8 mouse cellular contexts compared by ENCODE assay signal in genomic region chr2:164822636-164823165, GRCm38 (mm10). TPM values are rescaled to one million over a fixed set of nuclear protein-coding genes. Genes with fewer than 3 reads are reported as not detected.
A peak's percentile ranks its signal among the peaks of the same experiment; 100 is the strongest.
DNase-seq lines count a peak whose midpoint lies in the region; ATAC-seq lines count a peak whose summit lies in the region.

Zswim1 (plus strand) TSS chr2:164822686.

- ATAC-seq in CD4-positive, CD25-positive, alpha-beta regulatory T cell, adult 4 months, result peak; percentile 100
- ATAC-seq in heart, embryonic 14.5 days (ENCODE audit: insufficient number of reproducible peaks, insufficient read depth, low FRiP score, low read depth), result peak; percentile 97
- ATAC-seq in liver, embryonic 13.5 days (ENCODE audit: low read depth), result peak; percentile 99
- ATAC-seq in stomach, embryonic 16.5 days (ENCODE audit: insufficient read depth, low FRiP score), result peak; percentile 100

- no peaks in the 10 kb centered on the region for H3K27me3 ChIP-seq in heart, embryonic 14.5 days (ENCODE audit: control insufficient read depth, insufficient read depth, low read length)
- H3K27me3 ChIP-seq in liver, embryonic 13.5 days, result no peaks in the 10 kb centered on the region
- H3K27me3 ChIP-seq in stomach, embryonic 16.5 days (ENCODE audit: control insufficient read depth, insufficient read depth, low read length), result no peaks in the 10 kb centered on the region

- H3K9ac ChIP-seq in heart, embryonic 14.5 days (ENCODE audit: low read length), result peak within 1 kb of the TSS; percentile 79
- peak within 1 kb of the TSS; percentile 79 for H3K9ac ChIP-seq in liver, embryonic 13.5 days
- peak within 1 kb of the TSS; percentile 77 for H3K9ac ChIP-seq in stomach, embryonic 16.5 days (ENCODE audit: low read length)

- peaks cover 48% of the 10 kb centered on the region for H3K36me3 ChIP-seq in heart, embryonic 14.5 days (ENCODE audit: control insufficient read depth, insufficient read depth, low read length)
- H3K36me3 ChIP-seq in liver, embryonic 13.5 days, result peaks cover 48% of the 10 kb centered on the region
- 0 out of 2 replicates have a peak, but pooled peaks cover 5% of the 10 kb centered on the region for H3K36me3 ChIP-seq in stomach, embryonic 16.5 days (ENCODE audit: control insufficient read depth, insufficient read depth, low read length)

- peak within 1 kb of the TSS; percentile 67 for H3K4me2 ChIP-seq in heart, embryonic 14.5 days (ENCODE audit: low read length)
- H3K4me2 ChIP-seq in liver, embryonic 13.5 days, result peak within 1 kb of the TSS; percentile 84
- H3K4me2 ChIP-seq in stomach, embryonic 16.5 days (ENCODE audit: low read depth, low read length), result peak within 1 kb of the TSS; percentile 67

- WGBS in heart, embryonic 14.5 days, result under 1% methylated on average over 32 of the region's 32 CpGs
- 2% methylated on average over 32 of the region's 32 CpGs for WGBS in liver, embryonic 13.5 days (ENCODE audit: insufficient replicate concordance)
- under 1% methylated on average over 32 of the region's 32 CpGs for whole genome bisulfite sequencing in stomach, embryonic 16.5 days

- peak within 1 kb of the TSS; percentile 71 to 75 for H3K27ac ChIP-seq in heart, embryonic 14.5 days (replicated peaks in 1 of 2; ENCODE audit: control insufficient read depth in 1 of 2, insufficient read depth in 1 of 2, low read depth in 2 of 2, low read length in 2 of 2)
- peak within 1 kb of the TSS; percentile 66 for H3K27ac ChIP-seq in liver, embryonic 13.5 days
- H3K27ac ChIP-seq in stomach, embryonic 16.5 days (ENCODE audit: low read length), result peak within 1 kb of the TSS; percentile 80

- DNase-seq in c-Kit-negative CD71-positive TER-119-positive erythroid progenitor cells, embryonic 14.5 days (ENCODE audit: low read depth, low spot score), result peak; percentile 98
- peak; percentile 97 for DNase-seq in fibroblast of lung, adult 2 months (ENCODE audit: low read depth)
- peak; percentile 100 for DNase-seq in kidney, postnatal 14 days
- DNase-seq in liver, embryonic 13.5 days, result peak; percentile 99
- peak; percentile 98 for DNase-seq in neural tube, embryonic 10.5 days (ENCODE audit: extremely low spot score, low spot score)

- H3K4me1 ChIP-seq in heart, embryonic 14.5 days (ENCODE audit: control insufficient read depth in 2 of 2, insufficient read depth in 2 of 2, low read length in 2 of 2), result peaks cover under 1 to 4% of the 10 kb centered on the region in 2 experiments; a peak in 1 of 4 replicates
- peaks cover 42% of the 10 kb centered on the region for H3K4me1 ChIP-seq in liver, embryonic 13.5 days (replicated peaks)
- H3K4me1 ChIP-seq in stomach, embryonic 16.5 days (ENCODE audit: control insufficient read depth, insufficient read depth, low read length), result 0 out of 2 replicates have a peak, but pooled peaks cover 13% of the 10 kb centered on the region

- peak within 1 kb of the TSS; percentile 63 to 65 for H3K4me3 ChIP-seq in heart, embryonic 14.5 days (ENCODE audit: control insufficient read depth in 1 of 2, insufficient read depth in 1 of 2, low read depth in 1 of 2, low read length in 2 of 2)
- H3K4me3 ChIP-seq in liver, embryonic 13.5 days (replicated peaks), result peak within 1 kb of the TSS; percentile 72
- peak within 1 kb of the TSS; percentile 82 for H3K4me3 ChIP-seq in stomach, embryonic 16.5 days (replicated peaks; ENCODE audit: low read length)

- no peaks in the 10 kb centered on the region for H3K9me3 ChIP-seq in heart, embryonic 14.5 days (ENCODE audit: control insufficient read depth, low read length)
- no peaks in the 10 kb centered on the region for H3K9me3 ChIP-seq in liver, embryonic 13.5 days (replicated peaks)
- no peaks in the 10 kb centered on the region for H3K9me3 ChIP-seq in stomach, embryonic 16.5 days (replicated peaks; ENCODE audit: control insufficient read depth, low read length)

RNA-seq across cellular contexts. Expression of gene Zswim1, which starts in this region (rescaled TPM):
- polyA plus RNA-seq in CD4-positive, CD25-positive, alpha-beta regulatory T cell, adult 4 months (2017; shearing (Covaris generic)), result 10 to 100 TPM; 20.9 to 30.5 TPM
- polyA plus RNA-seq in heart, embryonic 14.5 days (2014; fragmentation: Nextera tagmentation; extraction: Ambion mirVana), result 8.6 TPM in 2 replicates
- 6.2 and 6.9 TPM in 2 replicates for polyA plus RNA-seq in liver, embryonic 13.5 days (2015; fragmentation: Nextera tagmentation; extraction: Ambion mirVana)
- polyA plus RNA-seq in stomach, embryonic 16.5 days (2015; fragmentation: Nextera tagmentation; extraction: Ambion mirVana), result 15.6 and 16.5 TPM in 2 replicates

Comparison
In these comparisons a context has a peak if more than half of its experiments do, and no peak if none do; other contexts are left out.
1. Peak in every context shown above with its lines: DNase-seq, ATAC-seq, H3K4me3 ChIP-seq and H3K27ac ChIP-seq.